Mouse (Mus musculus): Measurements from ENCODE around the gene Ywhag. TPM values are rescaled to one million over a fixed set of nuclear protein-coding genes. Genes with fewer than 3 reads are reported as not detected.

The Ywhag gene
- total and polyA plus RNA-seq, 2 experiments from 2014 or later = 286 to 867 TPM

DNA sequence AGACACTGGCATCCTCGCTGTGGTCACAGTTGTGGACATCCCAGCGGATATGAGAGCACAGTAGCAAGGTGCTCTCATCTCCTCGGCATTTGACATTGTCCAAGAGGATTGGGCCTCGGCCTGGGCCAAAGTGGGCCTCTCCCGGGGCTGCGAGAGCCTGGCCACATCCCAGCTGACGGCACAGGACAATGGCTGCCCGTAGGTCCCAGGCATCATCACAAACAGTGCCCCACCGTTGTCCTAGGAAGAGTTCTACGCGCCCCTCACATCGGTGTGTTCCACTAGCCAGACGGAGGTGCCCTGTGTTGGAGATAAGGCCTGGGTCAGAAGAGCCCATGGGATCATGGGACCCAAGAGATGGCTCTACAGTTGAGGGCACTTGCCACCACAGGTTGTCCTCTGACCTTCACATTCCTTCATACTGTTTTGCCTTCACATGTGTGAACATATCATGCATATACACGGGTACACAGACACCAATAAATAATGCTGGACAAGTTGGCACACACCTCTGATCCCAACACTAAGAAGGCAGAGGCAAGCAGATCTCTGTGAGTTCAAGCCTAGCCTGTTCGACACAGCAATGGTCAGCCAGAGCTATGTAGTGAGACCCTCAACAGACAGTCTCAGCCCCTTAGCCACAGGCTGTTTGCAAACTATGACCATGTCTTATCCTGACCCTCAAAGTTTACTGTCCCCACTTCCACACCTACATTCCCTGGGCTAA, 26.7 kb upstream of the Ywhag start:
- Histone ChIP-seq H3K27me3 (ENCODE audit: insufficient read depth, low read length) (no peaks in the 10 kb centered on the region), H3K4me3 (ENCODE audit: low read depth, low read length) (no peak overlapping the region), H3K4me1 (ENCODE audit: insufficient read depth) (peaks cover 9% of the 10 kb centered on the region), H3K4me2 (ENCODE audit: low read depth) (no peak overlapping the region), H3K9ac (no peak overlapping the region), H3K27ac (ENCODE audit: low read depth, low read length) (no peak overlapping the region), H3K9me3 (ENCODE audit: low read length) (no peaks in the 10 kb centered on the region), H3K36me3 (ENCODE audit: insufficient read depth) (no peaks in the 10 kb centered on the region)
- no peak for TF ChIP-seq CTCF (IDR thresholded peaks at IDR 0.05; ENCODE audit: low read depth)
- no peak for DNase-seq
- ATAC-seq = no peak
- 93% methylated on average over 15 of the region's 15 CpGs for WGBS

- Histone ChIP-seq H3K4me2 (ENCODE audit: low read depth) (no peak overlapping the region), H3K4me1 (ENCODE audit: insufficient read depth) (peaks cover 9% of the 10 kb centered on the region; the same call in 1 of the 2 replicates), H3K36me3 (ENCODE audit: insufficient read depth) (no peaks in the 10 kb centered on the region), H3K9me3 (ENCODE audit: low read length) (no peaks in the 10 kb centered on the region), H3K4me3 (ENCODE audit: low read depth, low read length) (no peak overlapping the region), H3K27ac (ENCODE audit: low read depth, low read length) (no peak overlapping the region), H3K27me3 (ENCODE audit: insufficient read depth, low read length) (no peaks in the 10 kb centered on the region), H3K9ac (no peak overlapping the region)
- ATAC-seq = no peak
- no peak for TF ChIP-seq CTCF (IDR thresholded peaks at IDR 0.05; ENCODE audit: low read depth)
- WGBS = 91% methylated on average over 7 of the region's 7 CpGs
- DNase-seq = no peak
These were observed 25.5 kb upstream of the Ywhag start for GRCm38 (mm10) chr5:135959911-135960310.

DNA sequence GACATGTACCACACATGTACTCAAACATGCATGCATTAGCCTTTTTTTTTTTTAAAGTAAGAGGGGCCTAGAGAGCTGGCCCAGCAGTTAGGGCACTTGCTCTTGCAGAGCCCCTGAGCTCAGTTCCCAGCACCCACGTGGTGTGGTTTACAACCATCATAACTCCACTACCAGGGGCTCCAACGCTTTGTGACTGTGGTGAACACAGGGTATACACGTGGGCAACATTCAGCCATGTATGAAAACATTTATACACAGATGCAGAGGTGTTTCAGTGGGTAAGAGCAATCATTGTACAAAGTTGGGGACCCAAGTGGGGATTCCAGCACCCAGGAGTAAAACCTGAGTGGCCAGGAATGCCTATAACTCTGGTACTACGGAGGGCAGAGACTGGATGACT, 24.0 kb upstream of the Ywhag start:
- WGBS = 91% methylated on average over 4 of the region's 4 CpGs
- H3K4me2 ChIP-seq (ENCODE audit: low read depth) = no peak overlapping the region; the same call in 1 of the 2 replicates

GRCm38 (mm10) chr5:135957207-135957974, 23.0 kb upstream of the Ywhag start:
- Histone ChIP-seq H3K9me3 (ENCODE audit: low read length) (no peaks in the 10 kb centered on the region), H3K27ac (ENCODE audit: low read depth, low read length) (peak overlapping the region; percentile 77), H3K4me2 (ENCODE audit: low read depth) (peak overlapping the region; percentile 54), H3K9ac (peak overlapping the region; percentile 54), H3K4me1 (ENCODE audit: insufficient read depth) (peaks cover 9% of the 10 kb centered on the region; the same call in 1 of the 2 replicates), H3K4me3 (ENCODE audit: low read depth, low read length) (peak overlapping the region; percentile 36), H3K27me3 (ENCODE audit: insufficient read depth, low read length) (no peaks in the 10 kb centered on the region), H3K36me3 (ENCODE audit: insufficient read depth) (no peaks in the 10 kb centered on the region)
- DNase-seq = peak; percentile 95
- WGBS = 7% methylated on average over 28 of the region's 28 CpGs
- TF ChIP-seq CTCF (IDR thresholded peaks at IDR 0.05; ENCODE audit: low read depth) = no peak
- ATAC-seq = peak; percentile 84

More for the DNA sequence above, 24.0 kb upstream of the Ywhag start:
- H3K9me3 ChIP-seq (ENCODE audit: low read length) = no peaks in the 10 kb centered on the region
- H3K4me3 ChIP-seq (ENCODE audit: low read depth, low read length) = no peak overlapping the region
- DNase-seq = no peak
- TF ChIP-seq CTCF (IDR thresholded peaks at IDR 0.05; ENCODE audit: low read depth) = no peak
- H3K27ac ChIP-seq (ENCODE audit: low read depth, low read length) = no peak overlapping the region
- H3K4me1 ChIP-seq (ENCODE audit: insufficient read depth) = peaks cover 9% of the 10 kb centered on the region; the same call in 1 of the 2 replicates
- H3K27me3 ChIP-seq (ENCODE audit: insufficient read depth, low read length) = no peaks in the 10 kb centered on the region
- H3K36me3 ChIP-seq (ENCODE audit: insufficient read depth) = no peaks in the 10 kb centered on the region
- ATAC-seq = no peak
- H3K9ac ChIP-seq = no peak overlapping the region

GRCm38 (mm10) chr5:135956300-135957206, 22.1 kb upstream of the Ywhag start:
- H3K9ac ChIP-seq = peak overlapping the region; percentile 54
- H3K36me3 ChIP-seq (ENCODE audit: insufficient read depth) = no peaks in the 10 kb centered on the region
- no peaks in the 10 kb centered on the region for H3K9me3 ChIP-seq (ENCODE audit: low read length)
- H3K27me3 ChIP-seq (ENCODE audit: insufficient read depth, low read length) = no peaks in the 10 kb centered on the region
- WGBS = 82% methylated on average over 9 of the region's 9 CpGs
- TF ChIP-seq CTCF (IDR thresholded peaks at IDR 0.05; ENCODE audit: low read depth) = no peak
- H3K4me1 ChIP-seq (ENCODE audit: insufficient read depth) = 0 out of 2 replicates have a peak, but pooled peaks cover 5% of the 10 kb centered on the region
- H3K4me2 ChIP-seq (ENCODE audit: low read depth) = peak overlapping the region; percentile 54
- ATAC-seq = no peak
- H3K27ac ChIP-seq (ENCODE audit: low read depth, low read length) = peak overlapping the region; percentile 77
- peak overlapping the region; percentile 36 for H3K4me3 ChIP-seq (ENCODE audit: low read depth, low read length)
- no peak for DNase-seq

GRCm38 (mm10) chr5:135952830-135953229, 18.4 kb upstream of the Ywhag start:
- no peak for TF ChIP-seq CTCF (IDR thresholded peaks at IDR 0.05; ENCODE audit: low read depth)
- no peak overlapping the region for H3K4me2 ChIP-seq (ENCODE audit: low read depth)
- H3K36me3 ChIP-seq (ENCODE audit: insufficient read depth) = no peaks in the 10 kb centered on the region
- no peaks in the 10 kb centered on the region for H3K9me3 ChIP-seq (ENCODE audit: low read length)
- H3K4me3 ChIP-seq (ENCODE audit: low read depth, low read length) = no peak overlapping the region
- DNase-seq (no peak), ATAC-seq (no peak)
- WGBS = 87% methylated on average over 2 of the region's 2 CpGs
- H3K27ac ChIP-seq (ENCODE audit: low read depth, low read length) = no peak overlapping the region
- 0 out of 2 replicates have a peak, but pooled peaks cover 5% of the 10 kb centered on the region for H3K4me1 ChIP-seq (ENCODE audit: insufficient read depth)
- no peaks in the 10 kb centered on the region for H3K27me3 ChIP-seq (ENCODE audit: insufficient read depth, low read length)
- H3K9ac ChIP-seq = no peak overlapping the region
